Mouse (Mus musculus): ENCODE measurements around the gene Chtf18. TPM values are rescaled to one million over a fixed set of nuclear protein-coding genes. Genes with fewer than 3 reads are reported as not detected.

Gene Chtf18
- total RNA-seq, 4 experiments from 2014 or later: 1.3 to 4.9 (median 2.0) TPM

DNA sequence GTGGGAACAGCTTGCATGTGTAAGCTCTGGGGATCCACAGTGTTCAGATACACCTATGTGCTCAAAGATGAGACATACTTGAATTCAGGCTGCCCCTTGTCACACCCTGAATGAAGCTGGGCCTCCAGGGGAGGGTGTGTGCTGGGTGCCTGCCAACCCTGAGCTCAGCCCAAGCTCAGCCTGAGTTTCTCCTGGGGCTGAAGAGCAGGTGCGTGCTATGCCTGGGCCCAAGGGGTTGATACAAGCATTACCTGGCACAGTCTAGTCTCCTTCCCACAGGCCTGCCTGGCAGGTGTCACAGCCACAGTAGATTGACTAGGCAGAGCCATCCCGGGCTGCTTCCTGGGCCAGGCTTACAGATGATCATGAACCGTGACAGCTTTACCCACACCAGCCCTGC is 8.5 kb upstream of the Chtf18 start, which contains the start of gene Mslnl:
TSS of gene Mslnl (plus strand) at position 298 of the 400 bp plus-strand sequence.
- no peak for DNase-seq (ENCODE audit: low spot score in 2 of 2)

DNA sequence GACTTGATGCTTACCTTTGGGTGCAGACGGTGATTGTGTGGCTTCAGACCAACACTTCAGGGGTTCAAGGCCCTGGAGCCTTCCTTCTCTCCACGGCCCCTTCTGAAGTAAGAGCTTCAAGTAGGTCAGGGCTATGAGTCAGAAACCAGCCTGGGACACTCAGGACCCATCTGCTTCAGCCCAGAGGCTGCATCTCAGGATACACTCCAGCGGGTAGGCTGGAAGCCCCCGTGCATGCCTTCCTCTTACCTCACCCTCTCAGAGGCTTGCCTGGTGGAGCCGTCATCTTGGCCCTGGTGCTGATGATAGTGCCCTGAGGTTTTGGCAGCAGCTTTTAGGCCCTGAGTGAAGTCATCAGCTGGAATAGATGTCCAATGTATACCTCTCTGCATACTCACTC is 8.0 kb upstream of the Chtf18 start:
- no peak for DNase-seq (ENCODE audit: low spot score in 2 of 2)

- DNase-seq (ENCODE audit: low spot score in 2 of 2): peak; percentile 63 to 88
These were observed 4.9 kb upstream of the Chtf18 start for GRCm38 (mm10) chr17:25732082-25732481.

GRCm38 (mm10) chr17:25728009-25728270 is 721 bp upstream of the Chtf18 start:
- DNase-seq (ENCODE audit: low spot score in 2 of 2): peak in 1 of 2 experiments; percentile 38

GRCm38 (mm10) chr17:25725264-25725663 is 2.0 kb downstream of the Chtf18 start:
- DNase-seq (ENCODE audit: low spot score in 2 of 2): no peak

- DNase-seq (ENCODE audit: low spot score in 2 of 2): no peak
These were observed 3.3 kb downstream of the Chtf18 start for GRCm38 (mm10) chr17:25723919-25724318.

DNA sequence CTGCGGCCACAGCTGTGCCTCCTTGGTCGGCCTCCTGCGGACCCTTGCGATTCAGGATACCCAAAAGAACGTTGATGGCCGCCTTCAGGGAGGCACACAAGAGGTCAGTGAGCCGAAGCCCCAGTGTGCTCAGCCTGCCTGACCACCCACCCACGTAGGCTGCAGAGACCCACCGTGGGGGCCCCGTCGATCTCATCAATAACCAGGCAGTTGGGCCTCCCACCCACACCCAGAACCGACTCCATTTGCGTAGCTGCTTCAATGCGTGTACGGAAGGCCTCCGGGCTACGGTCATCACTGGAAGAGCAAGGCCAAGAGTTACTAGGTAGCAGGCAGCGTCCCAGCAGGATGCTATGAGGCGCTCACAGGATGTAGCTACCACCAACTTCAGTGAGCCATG is 3.7 kb downstream of the Chtf18 start:
- DNase-seq (ENCODE audit: low spot score in 2 of 2): no peak

GRCm38 (mm10) chr17:25721476-25721875 is 5.7 kb downstream of the Chtf18 start:
- DNase-seq (ENCODE audit: low spot score in 2 of 2): no peak

DNA sequence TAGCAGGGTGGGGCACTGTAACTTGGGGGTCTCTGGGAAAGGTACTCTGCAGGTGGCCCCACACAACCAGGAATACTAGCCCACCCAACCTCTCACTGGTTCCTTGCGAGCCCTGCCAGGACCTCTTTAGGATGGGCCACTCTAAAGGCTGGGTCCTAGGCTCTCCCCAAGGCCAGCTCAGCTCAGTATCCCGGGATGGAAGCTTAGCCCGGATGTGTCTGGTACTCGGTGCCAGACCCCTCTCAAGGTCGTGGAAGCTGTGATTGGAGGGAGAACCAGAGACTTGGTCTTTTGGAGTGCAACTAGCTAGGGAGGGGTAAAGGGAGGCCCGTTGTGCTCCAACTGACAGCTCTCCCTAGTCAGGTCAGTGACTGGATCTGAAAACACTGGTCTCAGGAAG is 9.5 kb downstream of the Chtf18 start:
- DNase-seq (ENCODE audit: low spot score in 2 of 2): no peak

DNA sequence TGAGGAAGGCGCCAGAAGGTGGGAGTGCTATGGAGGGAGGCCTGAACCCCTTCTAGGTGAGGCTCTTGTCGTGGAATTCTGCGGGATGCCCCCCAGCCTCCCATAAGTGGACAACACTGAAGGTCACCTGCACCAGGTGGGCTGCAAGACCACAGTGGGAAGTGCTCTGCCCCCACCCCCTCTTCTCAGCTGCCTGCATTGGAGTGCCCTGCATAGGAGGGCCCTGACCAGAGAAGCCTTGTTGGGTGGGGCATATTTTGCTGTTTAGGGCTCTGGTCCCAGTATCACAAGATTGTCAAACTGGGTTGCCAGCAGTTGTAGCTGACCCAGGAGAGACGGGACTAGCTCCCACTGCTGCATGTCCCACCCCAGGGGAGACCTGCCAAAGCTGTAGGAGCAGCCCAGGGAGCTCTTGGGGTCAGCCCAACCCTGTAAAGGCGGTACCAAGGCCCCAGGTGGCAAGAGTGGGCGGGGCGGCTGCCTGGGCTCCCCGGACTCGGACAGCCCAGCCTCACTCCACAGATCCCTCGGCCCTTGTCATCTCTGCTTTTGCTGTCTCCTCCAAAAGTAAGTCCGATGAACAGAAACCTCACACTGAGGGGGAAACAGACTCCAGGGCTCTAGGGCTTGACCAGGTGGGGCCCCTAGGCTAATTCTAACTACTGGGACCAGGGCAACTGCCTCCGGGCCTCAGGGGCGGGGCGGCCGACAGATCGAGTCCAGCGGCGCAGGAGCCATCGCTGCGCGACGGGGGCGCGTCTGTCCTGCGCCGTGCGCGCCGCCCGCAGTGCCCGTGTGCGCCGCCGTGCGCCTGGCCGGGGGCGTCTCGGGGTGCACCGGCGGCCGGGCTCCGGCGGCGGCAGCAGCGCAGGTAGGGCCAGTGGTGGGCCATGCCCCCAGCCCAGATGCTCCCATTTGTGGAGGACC is 10.2 kb downstream of the Chtf18 start, which contains the start of gene Gng13:
TSS of gene Gng13 (plus strand) at position 461 of the 927 bp plus-strand sequence.
- no peak for DNase-seq (ENCODE audit: low spot score in 2 of 2)

- DNase-seq (ENCODE audit: low spot score in 2 of 2): no peak
These were observed 11.1 kb downstream of the Chtf18 start for GRCm38 (mm10) chr17:25716130-25716529.

DNA sequence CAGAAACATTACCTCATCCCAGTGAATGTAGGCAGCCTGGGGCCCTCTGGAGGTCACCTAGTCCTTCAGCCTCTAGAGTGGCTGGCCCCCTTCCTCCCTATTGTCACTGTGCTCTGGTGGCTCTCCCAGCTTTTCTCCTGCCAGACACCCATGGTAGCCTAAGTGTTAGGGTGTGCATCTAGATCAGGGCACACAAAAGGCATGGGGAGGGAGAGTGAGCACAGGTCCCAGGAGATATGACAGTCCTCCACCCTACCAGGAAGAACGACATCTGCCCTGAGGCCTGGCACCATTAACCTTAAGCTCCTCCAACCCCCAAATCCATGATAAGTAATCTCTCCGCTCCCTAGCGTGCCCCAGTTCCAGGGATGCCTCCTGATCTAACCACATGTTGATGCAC is 11.6 kb downstream of the Chtf18 start:
- DNase-seq (ENCODE audit: low spot score in 2 of 2): no peak

- no peak for DNase-seq (ENCODE audit: low spot score in 2 of 2)
These were observed 16.1 kb downstream of the Chtf18 start for GRCm38 (mm10) chr17:25711136-25711535.

GRCm38 (mm10) chr17:25709994-25710393 is 17.2 kb downstream of the Chtf18 start:
- no peak for DNase-seq (ENCODE audit: low spot score in 2 of 2)

- DNase-seq (ENCODE audit: low spot score in 2 of 2): no peak
These were observed 26.2 kb downstream of the Chtf18 start for GRCm38 (mm10) chr17:25700863-25701496.

DNA sequence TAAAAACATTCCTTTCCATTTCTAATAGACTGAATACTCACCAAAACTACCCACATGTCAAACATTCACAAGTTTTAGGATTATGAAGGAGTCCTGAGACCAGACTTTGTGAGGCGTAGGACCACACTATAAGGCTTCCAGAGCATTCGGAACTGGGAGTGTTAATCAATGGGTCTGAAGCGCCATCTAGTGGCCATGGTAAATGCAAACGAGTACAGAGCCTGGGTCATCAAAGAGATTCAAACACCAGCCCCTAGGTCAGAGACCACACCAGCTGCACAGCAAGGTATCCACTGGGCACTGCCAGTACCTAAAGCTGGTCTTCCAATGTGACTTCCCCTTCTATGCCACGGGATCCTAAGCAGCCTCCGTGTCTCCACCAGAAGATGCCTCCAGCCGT is 28.8 kb downstream of the Chtf18 start:
- DNase-seq (ENCODE audit: low spot score in 2 of 2): peak; percentile 70 to 88

- DNase-seq (ENCODE audit: low spot score in 2 of 2): no peak
These were observed 31.0 kb downstream of the Chtf18 start for GRCm38 (mm10) chr17:25696263-25696662.

DNA sequence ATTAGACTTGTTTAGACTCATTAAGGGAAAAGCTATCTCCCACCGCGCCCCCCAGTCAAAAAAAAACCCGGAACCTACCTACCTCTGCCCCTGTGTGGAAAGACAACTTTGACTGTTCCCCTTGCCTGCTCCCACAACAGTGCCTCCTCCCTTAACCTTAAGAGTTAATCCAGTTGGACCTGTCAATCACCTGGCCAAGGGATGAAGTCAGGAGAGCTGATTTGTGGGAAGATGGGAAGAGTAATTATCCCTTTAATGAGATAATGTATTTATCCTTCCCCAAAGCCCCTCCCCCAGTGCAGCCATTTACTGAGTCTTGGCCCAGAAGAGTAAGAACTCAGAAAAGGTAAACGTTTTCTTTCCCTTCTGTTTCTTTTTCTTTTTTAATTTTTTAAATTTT is 38.3 kb downstream of the Chtf18 start:
- DNase-seq (ENCODE audit: low spot score in 2 of 2): no peak

- DNase-seq (ENCODE audit: low spot score in 2 of 2): no peak
These were observed 40.9 kb downstream of the Chtf18 start for GRCm38 (mm10) chr17:25686323-25686722.

DNA sequence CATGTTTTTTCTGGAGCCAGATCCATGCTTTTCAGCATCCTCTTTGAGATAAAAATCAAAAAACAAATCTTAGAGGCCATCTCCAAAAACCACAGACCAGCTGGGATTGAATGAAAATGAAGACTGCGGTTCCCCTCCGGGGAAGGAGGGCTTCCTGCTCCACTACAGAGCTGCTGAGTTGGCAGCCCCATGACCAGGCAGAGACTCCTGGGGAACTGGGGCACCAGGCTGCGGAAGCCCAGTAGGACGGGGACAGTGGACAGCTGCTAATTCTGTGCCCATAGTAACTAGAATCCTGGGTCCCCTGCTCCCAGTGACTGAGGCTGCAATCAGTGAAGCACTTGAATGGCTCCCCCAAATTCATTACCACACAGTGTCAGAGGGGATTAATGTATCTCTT is 45.6 kb downstream of the Chtf18 start:
- no peak for DNase-seq (ENCODE audit: low spot score in 2 of 2)

GRCm38 (mm10) chr17:25679818-25680217 is 47.4 kb downstream of the Chtf18 start:
- no peak for DNase-seq (ENCODE audit: low spot score in 2 of 2)

DNA sequence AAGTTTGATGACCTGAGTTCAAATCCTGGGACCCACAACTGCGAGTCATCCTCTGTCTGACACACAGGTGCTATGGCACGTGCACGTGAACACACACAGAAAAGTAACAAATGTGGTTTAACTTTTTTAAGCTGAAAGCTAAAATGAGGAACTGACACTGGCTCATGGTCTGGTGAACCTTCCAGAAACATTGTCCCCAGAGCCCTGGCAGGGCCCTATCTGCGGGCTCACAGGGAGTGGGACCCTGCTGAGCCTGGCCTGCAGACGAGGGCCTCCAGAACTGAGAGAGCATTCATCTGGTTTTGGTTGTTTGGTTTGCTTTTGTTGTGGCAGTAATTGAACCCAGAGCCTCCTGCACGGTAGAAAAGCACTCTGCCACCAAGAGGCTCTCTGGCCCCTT is 49.2 kb downstream of the Chtf18 start:
- DNase-seq (ENCODE audit: low spot score in 2 of 2): no peak

DNA sequence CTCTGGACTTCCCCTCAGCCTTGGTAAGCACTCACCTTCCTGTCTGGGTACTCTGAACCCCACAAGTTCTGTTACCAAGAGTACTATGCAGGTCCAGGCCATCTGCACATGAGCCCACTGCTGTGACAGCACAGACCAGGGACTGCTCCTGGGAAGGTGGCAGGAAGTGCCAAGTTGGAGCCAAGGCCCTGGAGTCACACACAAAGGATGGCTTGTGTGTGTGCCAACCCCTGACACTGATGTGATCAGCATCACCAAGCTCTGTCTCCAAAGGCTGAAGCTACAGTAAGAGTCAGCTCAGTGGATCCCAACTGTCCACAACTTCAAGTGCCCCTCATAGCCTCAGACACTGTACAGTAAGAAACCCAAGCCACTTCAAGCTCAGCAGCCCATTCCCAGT is 54.2 kb downstream of the Chtf18 start:
- DNase-seq (ENCODE audit: low spot score in 2 of 2): no peak
